In the genomic region with DNA sequence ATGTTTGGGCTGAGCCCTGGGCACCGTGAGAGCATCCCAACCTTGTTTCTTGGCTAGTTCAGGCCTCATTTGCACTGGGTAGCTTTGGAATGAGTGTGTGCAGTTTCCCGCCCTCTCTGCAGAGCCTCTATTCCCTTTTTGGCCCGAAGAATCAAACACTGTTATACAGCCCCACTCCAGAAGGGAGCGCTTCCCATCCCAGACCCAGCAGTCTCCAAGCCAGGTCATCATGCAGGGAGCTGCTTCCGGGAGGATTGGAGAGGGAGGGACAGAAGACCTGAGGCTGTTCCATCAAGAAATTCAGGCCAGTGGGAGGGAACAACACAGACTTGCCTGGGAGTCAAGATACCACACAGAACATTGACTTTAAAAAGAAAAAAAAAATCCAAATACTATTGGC, we compare ENCODE assay signal across 9 mouse cellular contexts. TPM values are rescaled to one million over a fixed set of nuclear protein-coding genes. Genes with fewer than 3 reads are reported as not detected.
DNase-seq lines count a peak whose midpoint lies in the region; ATAC-seq and TF ChIP-seq lines count a peak whose summit lies in the region.
"Had no signal": no experiment of that assay in that cellular context is flagged by ENCODE, and none has a peak within 500 bp of the region (broad histone marks: within the 10 kb centered on the region; RNA-seq: fewer than 3 reads in every experiment).

No protein-coding gene starts in this region.

- no peaks in the 10 kb centered on the region for H3K9me3 ChIP-seq in forebrain, embryonic 14.5 days (replicated peaks; ENCODE audit: control insufficient read depth, low read length)
- H3K9me3 ChIP-seq in forebrain, embryonic 11.5 days (ENCODE audit: control insufficient read depth, low read length) = peaks cover 4% of the 10 kb centered on the region; the same call in 1 of the 2 replicates
- H3K9me3 ChIP-seq in neural tube, embryonic 13.5 days = no peaks in the 10 kb centered on the region
- H3K9me3 ChIP-seq: liver, embryonic 15.5 days had no signal

- H3K4me2 ChIP-seq in forebrain, embryonic 14.5 days (ENCODE audit: low read length) = peak overlapping the region; percentile 88; the same call in 1 of the 2 replicates
- H3K4me2 ChIP-seq in forebrain, embryonic 11.5 days (ENCODE audit: low read depth, low read length, severe bottlenecking) = no peak overlapping the region
- peak overlapping the region; percentile 80 for H3K4me2 ChIP-seq in neural tube, embryonic 13.5 days
- H3K4me2 ChIP-seq: liver, embryonic 15.5 days had no signal

- H3K9ac ChIP-seq in forebrain, embryonic 14.5 days (ENCODE audit: low read length) = no peak overlapping the region
- H3K9ac ChIP-seq in forebrain, embryonic 11.5 days (ENCODE audit: low read length) = no peak overlapping the region
- peak overlapping the region; percentile 94; the same call in 1 of the 2 replicates for H3K9ac ChIP-seq in neural tube, embryonic 13.5 days
- H3K9ac ChIP-seq: liver, embryonic 15.5 days had no signal

- WGBS in forebrain, embryonic 14.5 days = 46% methylated on average over 5 of the region's 5 CpGs
- 51% methylated on average over 5 of the region's 5 CpGs for WGBS in forebrain, embryonic 11.5 days
- 46% methylated on average over 5 of the region's 5 CpGs for WGBS in neural tube, embryonic 13.5 days

- no peak for DNase-seq in forebrain, embryonic 14.5 days (ENCODE audit: low spot score)
- no peak for DNase-seq in forebrain, embryonic 11.5 days (ENCODE audit: low spot score)
- no peak for DNase-seq in left cerebral cortex, adult 2 months (ENCODE audit: extremely low spot score in 1 of 2, low spot score in 2 of 2)
- DNase-seq in left cerebral cortex, adult 18-20 months (ENCODE audit: low spot score in 2 of 2) = no peak
- DNase-seq in cerebellum, adult 9-10 months = peak; percentile 88
- no peak for DNase-seq in urinary bladder, postnatal 36 days (ENCODE audit: low spot score in 2 of 2)
- no peak for DNase-seq in thymus, postnatal 25 days

- ATAC-seq in forebrain, embryonic 14.5 days = no peak
- no peak for ATAC-seq in forebrain, embryonic 11.5 days (replicated peaks; ENCODE audit: low FRiP score)
- ATAC-seq in neural tube, embryonic 13.5 days (ENCODE audit: low read depth) = no peak

- intact Hi-C loops in left cerebral cortex, adult 2 months (cut with DNase I) = loop anchor here (5.0 kb wide), 1 partner anchor 89 kb away; no protein-coding TSS in a partner anchor

- no peak overlapping the region for H3K27ac ChIP-seq in forebrain, embryonic 14.5 days (ENCODE audit: low read depth, low read length)
- H3K27ac ChIP-seq in forebrain, embryonic 11.5 days (ENCODE audit: low read depth, low read length) = no peak overlapping the region
- H3K27ac ChIP-seq in left cerebral cortex, adult 2 months = no peak overlapping the region
- H3K27ac ChIP-seq in neural tube, embryonic 13.5 days (replicated peaks) = no peak overlapping the region
- H3K27ac ChIP-seq: liver, embryonic 15.5 days had no signal

- H3K4me1 ChIP-seq in forebrain, embryonic 14.5 days (ENCODE audit: control insufficient read depth, insufficient read depth, low read length) = peaks cover 10% of the 10 kb centered on the region
- H3K4me1 ChIP-seq in forebrain, embryonic 11.5 days (replicated peaks; ENCODE audit: control insufficient read depth, insufficient read depth, low read length) = peaks cover 7% of the 10 kb centered on the region; the same call in 1 of the 2 replicates
- peaks cover 47% of the 10 kb centered on the region for H3K4me1 ChIP-seq in neural tube, embryonic 13.5 days (replicated peaks)

- no peak overlapping the region for H3K4me3 ChIP-seq in forebrain, embryonic 14.5 days (ENCODE audit: low read depth, low read length)
- no peak overlapping the region for H3K4me3 ChIP-seq in forebrain, embryonic 11.5 days (ENCODE audit: low read depth, low read length)
- H3K4me3 ChIP-seq in left cerebral cortex, adult 2 months = peak overlapping the region; percentile 76
- peak overlapping the region; percentile 70 for H3K4me3 ChIP-seq in neural tube, embryonic 13.5 days
- H3K4me3 ChIP-seq: liver, embryonic 15.5 days had no signal

- TF ChIP-seq CTCF in left cerebral cortex, adult 2 months (IDR thresholded peaks at IDR 0.05) = peak; percentile 26

- H3K27me3 ChIP-seq in forebrain, embryonic 14.5 days (replicated peaks; ENCODE audit: control insufficient read depth, insufficient read depth, low read length) = no peaks in the 10 kb centered on the region
- peaks cover 2% of the 10 kb centered on the region; the same call in 1 of the 2 replicates for H3K27me3 ChIP-seq in forebrain, embryonic 11.5 days (ENCODE audit: control insufficient read depth, insufficient read depth, low read length)
- no peaks in the 10 kb centered on the region for H3K27me3 ChIP-seq in neural tube, embryonic 13.5 days

- no peaks in the 10 kb centered on the region for H3K36me3 ChIP-seq in forebrain, embryonic 14.5 days (ENCODE audit: control insufficient read depth, insufficient read depth, low read length)
- no peaks in the 10 kb centered on the region for H3K36me3 ChIP-seq in forebrain, embryonic 11.5 days (ENCODE audit: control insufficient read depth, insufficient read depth, low read length)
- H3K36me3 ChIP-seq in neural tube, embryonic 13.5 days = peaks cover 31% of the 10 kb centered on the region
- H3K36me3 ChIP-seq: liver, embryonic 15.5 days had no signal

RNA-seq across cellular contexts. Expression of a gene that starts 29.6 kb away (rescaled TPM):
- polyA plus RNA-seq in forebrain, embryonic 14.5 days (2014; fragmentation: Nextera tagmentation; extraction: Ambion mirVana) = 3.2 and 6.0 TPM in 2 replicates
- polyA plus RNA-seq in forebrain, embryonic 11.5 days (2014; fragmentation: Nextera tagmentation; extraction: Ambion mirVana) = 6.9 and 7.7 TPM in 2 replicates
- 100 to 1,000 TPM; 243 to 258 TPM for total RNA-seq in left cerebral cortex, adult 2 months (2021)
- 100 to 1,000 TPM; 188 to 195 TPM for total RNA-seq in left cerebral cortex, adult 18-20 months (2021)
- 20.0 and 25.2 TPM in 2 replicates for polyA plus RNA-seq in neural tube, embryonic 13.5 days (2015; fragmentation: Nextera tagmentation; extraction: Ambion mirVana)

Comparison
In these comparisons a context has a peak if more than half of its experiments do, and no peak if none do; other contexts are left out.
1. H3K4me3 ChIP-seq: peak in left cerebral cortex, adult 2 months (single experiment) and neural tube, embryonic 13.5 days (single experiment); none in forebrain, embryonic 14.5 days (single experiment) and forebrain, embryonic 11.5 days (single experiment).